Mouse (Mus musculus) right cerebral cortex, adult 2 months (tissue): ENCODE results near the gene Rfx5.
"Not testable (repeated sequence)": the region's sequence is repeated elsewhere in the genome, so short reads cannot be mapped to it uniquely, and the experiment has no call there.

Experiments
- DNase-seq, 2 experiments: peaks; one replicate each; pipeline ENCODE4 v3.0.0; 2021 to 2022; ENCODE audit warnings: low spot score in 2 of 2

The Rfx5 gene

DNA sequence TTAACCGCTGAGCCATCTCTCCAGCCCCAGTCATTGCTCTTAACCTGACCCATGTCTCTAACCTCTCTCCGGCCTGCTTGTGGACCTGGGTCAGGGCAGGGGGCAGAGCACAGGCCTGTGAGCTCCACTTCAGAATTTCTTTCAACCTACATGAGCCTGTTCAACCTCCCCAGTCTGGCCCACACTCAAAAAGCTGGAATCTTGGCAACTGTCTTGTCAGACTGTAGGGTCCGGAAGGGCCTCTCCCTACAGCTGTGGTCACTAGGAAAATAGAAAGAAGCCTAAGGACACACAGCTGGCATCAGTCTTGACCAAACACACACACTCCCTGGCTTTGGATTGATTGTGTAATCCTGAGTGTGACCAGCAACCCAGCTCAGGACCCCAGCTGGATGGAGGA lies 18.5 kb upstream of the Rfx5 start:
- not testable (repeated sequence) for DNase-seq

DNA sequence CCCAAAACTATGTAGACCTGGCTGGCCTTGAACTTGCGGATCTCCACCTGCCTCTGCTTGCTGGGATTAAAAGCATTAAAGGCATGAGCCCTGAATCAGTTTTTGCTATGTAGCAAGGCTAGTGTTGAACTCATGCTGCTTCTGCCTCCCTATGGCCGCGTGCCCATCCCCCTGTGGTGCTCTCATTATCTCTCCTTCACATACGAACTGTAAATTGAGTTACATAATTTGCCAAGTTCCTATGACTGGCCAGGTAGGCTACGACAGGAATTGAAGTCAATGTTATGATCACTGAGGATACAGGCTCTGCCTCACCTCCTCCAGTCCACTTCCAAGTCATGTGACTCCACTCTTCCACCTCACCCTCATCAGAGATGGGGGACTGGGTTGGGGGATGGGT lies 17.7 kb upstream of the Rfx5 start:
- DNase-seq, result not testable (repeated sequence)

DNA sequence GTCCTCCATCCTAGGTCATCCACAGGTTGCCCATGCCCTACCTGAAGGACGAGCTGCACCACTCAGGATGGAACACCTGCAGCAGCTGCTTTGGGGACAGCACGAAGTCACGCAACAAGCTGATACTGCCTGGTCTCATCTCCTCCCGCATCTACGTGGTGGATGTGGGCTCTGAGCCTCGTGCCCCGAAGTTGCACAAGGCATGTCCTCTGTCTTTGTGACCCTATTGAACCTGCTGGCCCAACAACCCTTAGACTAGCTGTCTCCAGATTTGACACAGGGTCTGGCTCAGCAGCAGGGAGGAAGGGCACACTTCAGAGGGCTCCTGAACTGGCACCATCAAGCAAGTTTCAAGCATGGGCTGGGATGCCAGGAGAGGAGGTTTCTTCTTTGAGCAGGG lies 16.7 kb upstream of the Rfx5 start:
- DNase-seq, result not testable (repeated sequence)

DNA sequence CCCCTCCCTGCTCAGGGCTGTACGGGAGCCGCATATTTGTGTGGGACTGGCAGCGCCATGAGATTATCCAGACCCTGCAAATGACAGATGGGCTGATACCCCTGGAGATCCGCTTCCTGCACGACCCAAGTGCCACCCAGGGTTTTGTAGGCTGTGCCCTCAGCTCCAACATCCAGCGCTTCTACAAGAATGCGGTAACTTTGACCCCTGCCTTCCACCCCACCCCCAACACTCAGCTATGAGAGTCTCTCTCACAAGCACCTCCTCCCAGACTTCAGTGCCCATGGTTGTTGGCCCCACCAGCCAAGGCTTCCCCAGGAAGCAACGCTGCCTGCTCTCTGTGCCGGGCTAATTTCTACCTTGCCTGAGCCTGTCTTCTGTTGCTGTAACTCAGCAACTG lies 13.8 kb upstream of the Rfx5 start:
- not testable (repeated sequence) for DNase-seq

DNA sequence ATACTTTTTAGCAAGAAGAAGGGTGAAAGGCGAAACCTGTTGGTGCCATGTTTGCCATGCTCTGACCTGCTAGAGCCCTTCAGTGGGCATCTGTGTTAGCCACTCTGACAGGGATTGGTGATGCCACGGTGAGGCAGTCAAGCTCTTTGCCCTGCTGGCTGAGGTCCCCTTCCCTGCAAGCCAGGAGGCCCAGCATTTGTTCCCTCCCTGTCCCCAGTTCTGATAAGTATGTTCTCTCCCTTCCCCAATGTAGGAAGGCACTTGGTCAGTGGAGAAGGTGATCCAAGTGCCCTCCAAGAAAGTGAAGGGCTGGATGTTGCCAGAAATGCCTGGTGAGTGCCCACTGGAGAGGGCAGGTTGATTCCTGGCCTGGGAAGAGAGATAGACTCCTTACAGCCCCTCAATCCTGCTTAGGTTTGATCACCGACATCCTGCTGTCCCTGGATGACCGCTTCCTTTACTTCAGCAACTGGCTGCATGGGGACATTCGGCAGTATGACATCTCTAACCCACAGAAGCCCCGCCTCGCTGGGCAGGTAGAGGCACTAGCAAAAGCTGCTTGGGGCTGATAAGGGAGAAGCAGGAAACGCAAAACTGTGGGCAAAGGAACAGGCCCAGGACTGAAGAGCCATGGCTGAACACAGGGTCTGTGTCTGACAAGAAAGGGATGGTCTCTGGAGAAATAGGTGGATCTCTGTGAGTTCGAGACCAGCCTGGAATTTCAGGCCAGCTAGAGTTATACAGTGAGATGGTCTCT lies 11.5 kb upstream of the Rfx5 start:
- not testable (repeated sequence) for DNase-seq

DNA sequence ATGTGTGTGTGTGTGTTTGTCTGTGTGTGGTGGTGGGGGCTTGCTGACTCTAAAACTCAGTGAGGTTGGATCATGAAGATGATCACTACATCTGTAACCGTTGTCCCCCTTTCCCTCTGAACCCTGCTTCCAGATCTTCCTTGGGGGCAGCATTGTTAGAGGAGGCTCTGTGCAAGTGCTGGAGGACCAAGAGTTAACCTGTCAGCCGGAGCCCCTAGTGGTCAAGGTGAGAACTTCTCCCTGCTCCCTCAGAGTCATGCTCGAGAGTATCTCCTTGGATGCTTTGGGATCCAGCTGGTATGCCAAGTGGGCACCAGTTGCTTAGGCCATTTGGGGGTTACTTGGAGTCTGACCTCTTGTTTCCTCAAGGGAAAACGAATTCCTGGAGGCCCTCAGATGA lies 10.2 kb upstream of the Rfx5 start:
- not testable (repeated sequence) for DNase-seq

DNA sequence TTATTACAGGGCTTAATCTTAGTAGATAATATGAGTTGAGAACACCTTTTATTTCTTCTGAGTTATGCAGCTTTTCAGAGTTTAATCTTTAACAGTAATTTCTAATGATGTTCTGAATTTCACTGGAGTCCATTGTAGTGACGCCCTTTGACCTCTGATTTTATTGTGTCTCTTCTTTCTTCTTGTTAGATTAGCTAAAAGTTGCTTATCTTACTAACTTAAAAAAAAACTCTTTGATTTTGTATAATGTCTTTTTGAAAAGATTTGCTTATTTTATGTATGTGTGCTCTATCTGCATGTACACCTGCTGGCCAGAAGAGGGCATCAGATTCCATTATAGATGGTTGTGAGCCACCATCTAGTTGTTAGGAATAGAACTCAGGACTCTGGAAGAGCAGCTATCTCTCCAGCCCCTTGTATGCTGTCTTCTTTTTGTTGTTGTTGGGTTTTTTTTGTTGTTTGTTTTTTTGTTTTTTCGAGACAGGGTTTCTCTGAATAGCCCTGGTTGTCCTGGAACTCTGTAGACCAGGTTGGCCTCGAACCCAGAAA lies 5.7 kb upstream of the Rfx5 start:
- no peak for DNase-seq

DNA sequence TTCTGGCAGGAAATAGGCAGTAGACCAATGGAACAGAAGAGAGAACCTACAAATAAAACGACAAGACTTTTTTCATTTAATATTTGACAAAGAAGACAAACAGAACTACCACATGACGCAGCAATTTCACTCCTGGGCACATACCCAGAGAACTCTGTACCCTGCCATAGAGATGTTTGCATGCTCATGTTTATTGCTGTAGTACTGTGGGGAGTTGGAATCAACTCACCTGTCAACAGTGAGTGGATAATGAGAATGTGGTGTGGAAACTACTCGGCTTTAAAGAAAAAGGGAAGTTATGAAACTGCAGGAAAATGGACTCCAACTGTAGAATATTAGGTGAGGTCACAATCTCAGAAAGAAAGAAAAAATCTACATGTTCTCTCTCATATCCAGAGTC lies 4.2 kb upstream of the Rfx5 start:
- DNase-seq, result no peak

DNA sequence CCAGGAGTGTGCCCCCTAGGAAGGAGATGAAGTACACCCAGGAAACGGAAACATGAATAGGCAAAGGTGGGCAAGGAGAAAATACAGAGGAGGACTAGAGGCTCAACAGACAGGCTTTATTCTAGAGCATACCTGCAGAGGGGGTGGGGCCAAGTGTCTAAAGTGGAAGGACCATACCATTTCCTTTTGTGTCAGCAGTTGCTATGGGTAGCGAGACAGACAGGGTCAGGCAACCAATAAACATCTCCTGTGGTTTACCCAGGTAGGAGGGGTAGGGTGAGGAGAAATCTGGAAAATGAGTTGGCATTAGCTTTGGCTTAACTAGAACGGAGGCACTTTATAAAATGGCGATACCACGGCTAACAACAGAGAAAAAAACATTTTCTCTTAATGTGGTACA lies 1.1 kb upstream of the Rfx5 start:
- DNase-seq, result peak in 1 of 2 experiments; percentile 10

DNA sequence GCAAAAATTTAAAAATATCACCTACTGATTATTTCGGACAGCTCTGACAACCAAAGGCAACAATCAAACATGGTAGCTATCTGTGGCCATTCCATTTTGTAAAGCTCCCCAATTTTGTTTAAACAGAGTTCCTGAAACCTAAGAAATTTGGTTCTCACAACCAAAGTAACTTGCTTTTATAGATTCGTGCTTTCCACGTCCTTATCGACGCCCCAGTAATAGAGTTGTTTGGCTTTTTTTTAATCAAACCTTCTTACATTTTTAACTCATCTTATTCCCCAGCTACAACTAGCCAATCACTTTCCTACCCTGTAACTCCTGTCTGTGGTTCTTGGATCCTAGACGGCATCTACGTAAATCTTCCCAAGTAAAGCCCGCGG lies 501 bp upstream of the Rfx5 start:
- no peak for DNase-seq

DNA sequence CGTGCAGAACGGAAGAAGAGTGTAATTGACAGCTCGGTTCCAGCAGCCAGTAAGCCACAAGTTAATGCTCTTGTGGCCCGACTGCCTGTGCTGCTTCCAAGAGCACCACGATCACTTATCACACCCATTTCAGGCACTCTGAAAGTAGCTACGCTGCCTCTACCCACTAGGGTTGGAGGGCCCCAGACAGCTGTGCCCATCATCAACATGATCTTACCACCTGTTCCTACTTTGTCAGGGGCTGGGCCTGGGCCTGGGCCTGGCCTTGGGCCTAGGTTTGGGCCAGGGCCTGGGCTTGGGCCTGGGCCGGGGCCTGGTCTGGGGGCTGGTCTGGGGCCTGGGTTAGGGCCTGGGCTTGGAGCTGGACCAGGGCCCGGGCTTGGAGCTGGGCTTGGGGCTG lies 4.4 kb downstream of the Rfx5 start:
- no peak for DNase-seq

DNA sequence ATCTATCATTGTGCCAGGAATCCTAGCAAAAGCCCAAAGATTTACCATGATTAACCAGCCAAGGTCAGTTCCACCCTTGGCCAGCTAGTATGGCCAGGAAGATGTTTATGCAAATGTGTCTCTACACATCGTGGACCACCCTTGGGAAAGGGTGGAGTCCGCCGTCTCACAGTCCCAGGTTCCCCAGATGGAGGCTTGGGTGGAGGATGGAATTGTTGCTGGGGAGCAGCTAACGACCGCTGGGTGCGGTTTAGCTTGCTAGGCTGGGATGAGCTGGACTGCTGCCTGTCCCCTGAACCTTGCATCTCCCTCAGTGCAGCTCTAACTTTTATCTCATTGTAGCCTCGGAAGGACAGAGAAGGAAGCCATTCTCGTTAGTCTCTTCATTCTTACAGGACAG lies 6.0 kb downstream of the Rfx5 start:
- DNase-seq, result no peak

DNA sequence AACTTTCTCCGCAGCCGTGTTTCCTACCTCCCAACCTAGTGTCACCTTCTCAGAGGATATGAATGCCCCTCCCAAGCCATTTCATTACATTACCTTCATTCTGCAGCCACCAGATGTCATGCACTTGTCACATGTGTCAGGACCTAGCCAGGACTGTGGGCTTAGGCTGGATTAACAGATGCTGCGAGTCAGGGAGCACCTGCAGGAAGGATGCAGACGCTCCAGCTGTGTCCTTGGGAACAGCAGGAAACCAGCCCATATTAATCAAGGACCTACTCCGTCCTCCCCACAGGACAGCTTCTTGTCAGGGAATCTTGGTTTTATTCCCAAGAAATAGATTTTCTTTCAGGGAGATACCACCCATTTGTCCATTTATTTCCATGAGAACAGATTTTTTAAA lies 6.4 kb downstream of the Rfx5 start:
- DNase-seq, result no peak

DNA sequence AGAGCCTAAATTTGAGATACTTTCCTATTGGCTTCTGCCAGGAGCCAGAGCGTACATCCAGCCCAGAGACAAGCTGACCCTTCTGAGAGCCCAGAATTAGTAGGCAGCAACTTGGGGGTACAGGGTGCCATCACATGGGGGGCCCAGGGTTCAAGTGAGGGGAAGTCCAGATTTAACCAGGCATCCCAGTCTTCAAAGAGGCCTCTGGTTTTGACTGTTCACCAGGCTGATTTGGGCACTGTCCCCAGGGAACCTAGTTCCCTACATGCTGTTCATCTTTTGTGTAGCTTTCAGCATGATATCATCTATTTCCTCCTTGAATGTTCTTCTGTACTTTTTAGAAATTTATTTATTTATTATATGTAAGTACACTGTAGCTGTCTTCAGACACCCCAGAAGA lies 11.1 kb downstream of the Rfx5 start:
- DNase-seq, result no peak

DNA sequence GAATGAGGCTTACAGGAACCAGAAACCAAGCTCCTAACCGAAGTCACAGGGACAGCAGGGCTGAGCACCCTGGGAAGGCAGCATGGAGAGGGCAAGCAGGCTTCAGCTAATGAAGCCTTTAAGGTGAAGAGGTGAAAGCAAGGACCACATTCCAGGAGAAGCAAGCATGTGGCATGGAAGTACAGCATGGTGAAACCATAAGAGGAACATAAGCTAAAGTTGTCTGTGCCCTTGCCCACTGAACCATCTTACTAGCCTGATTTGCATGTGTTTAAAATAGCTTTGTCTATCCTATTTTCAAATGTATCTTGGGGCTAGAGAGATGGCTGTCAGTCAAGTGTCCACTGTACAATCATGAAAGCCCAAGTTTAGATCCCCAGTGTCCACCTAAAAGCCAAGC lies 12.0 kb downstream of the Rfx5 start:
- DNase-seq, result no peak

DNA sequence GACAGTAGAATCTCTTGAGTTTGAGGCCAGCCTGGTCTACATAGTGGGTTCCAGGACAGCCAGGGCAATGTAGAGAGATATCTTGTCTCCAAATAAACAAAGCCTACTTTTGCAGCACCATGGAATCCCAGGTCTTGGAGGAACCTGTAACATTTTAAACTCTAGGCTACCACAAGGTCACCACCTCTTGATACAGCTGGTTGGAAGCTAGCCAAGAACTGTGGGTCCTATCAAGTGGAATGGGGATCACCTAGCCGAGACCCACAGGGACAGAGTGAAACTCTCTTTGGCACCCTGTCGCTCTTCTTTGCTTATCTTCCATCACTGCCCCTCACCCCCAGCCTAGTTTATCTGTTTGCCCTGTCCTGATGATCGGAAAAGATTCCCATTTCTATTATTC lies 18.7 kb downstream of the Rfx5 start:
- DNase-seq, result no peak

DNA sequence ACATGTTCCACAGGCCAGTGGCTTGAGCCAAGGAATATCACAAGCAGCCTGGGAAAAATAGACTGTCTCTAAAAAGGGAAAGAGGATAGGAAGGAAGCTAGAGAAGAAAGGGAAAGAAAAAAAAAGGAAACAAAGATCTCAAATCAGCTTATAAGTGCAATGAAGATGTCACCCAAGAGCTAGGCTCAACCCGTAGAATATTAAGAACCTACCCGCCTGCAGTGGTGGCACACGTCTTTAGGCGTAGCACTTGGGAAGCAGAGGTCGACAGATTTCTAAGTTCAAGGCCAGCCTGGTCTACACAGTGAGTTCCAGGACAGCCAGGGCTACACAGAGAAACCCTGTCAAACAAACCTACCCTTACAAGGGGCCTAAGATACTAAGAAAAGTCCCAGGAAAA lies 19.7 kb downstream of the Rfx5 start:
- DNase-seq, result no peak

DNA sequence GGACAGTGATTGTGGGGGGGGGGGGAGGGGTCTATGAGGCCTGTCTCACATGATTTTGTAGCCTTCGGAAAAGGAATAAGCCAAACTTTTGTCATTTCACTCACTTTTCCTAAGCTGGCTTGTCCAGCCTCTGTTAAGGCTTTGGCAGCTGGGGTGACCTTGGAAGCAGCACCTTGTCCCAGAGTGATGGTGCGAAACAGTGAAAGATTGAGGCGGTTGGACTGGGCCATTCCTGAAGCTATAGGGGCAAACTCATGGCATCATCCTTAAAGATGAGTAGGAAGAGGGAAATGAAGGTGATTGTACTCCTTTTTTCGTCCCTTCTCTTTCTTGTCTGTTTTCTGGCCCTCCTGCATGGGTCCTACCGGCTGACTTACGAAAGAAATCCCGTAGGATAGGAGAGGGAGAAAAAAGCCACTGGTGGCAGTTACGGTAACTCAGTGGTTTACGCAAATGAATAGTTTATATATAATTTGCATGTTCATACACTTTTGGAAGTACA lies 20.2 kb downstream of the Rfx5 start:
- no peak for DNase-seq

DNA sequence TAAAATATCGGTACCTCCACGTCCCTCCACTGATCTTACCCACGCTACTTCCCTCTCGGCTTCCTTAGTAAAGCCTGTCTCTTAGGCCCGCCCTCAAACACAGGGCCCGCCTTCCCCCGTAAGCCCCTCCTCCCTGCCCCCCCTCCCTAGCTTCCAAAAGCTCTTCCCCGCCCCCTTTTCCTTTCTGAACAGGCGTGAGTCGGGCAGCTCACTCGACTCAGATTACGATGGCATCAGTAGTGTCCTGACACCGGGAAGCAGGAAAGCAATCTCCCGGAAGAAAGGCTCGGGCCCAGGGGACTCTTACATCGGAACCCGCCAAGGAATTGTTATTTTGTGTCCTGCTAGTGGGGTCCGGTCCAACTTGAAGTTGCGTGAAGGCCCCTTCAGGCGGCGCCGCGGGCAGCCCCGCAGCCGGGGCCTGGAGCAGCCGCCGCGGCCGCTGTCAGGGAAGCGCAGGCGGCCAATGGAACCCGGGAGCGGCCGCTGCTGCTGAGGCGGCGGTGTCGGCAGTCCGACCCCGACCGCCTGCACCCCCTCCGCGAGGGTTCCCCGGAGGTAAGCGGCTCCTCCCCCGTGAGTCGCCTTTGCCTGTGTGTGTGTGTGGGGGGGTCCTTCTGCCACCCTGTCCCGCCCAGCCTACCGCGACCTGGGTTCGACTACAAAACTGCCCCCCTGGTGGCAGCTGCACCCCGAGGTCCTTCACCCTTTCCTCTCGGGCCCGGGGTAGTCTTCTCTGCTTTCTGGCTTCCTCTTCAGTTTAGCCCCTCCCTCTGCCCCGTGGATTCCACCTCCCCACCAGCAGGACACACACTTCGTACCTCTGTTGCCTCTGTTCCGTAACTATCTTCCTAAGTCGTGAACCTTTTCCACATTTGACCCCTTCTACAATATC lies 20.9 kb downstream of the Rfx5 start, which contains the start of gene Pi4kb:
TSS of gene Pi4kb (plus strand) at position 204 of the 895 bp plus-strand sequence.
- DNase-seq, result peak; percentile 75 to 84

DNA sequence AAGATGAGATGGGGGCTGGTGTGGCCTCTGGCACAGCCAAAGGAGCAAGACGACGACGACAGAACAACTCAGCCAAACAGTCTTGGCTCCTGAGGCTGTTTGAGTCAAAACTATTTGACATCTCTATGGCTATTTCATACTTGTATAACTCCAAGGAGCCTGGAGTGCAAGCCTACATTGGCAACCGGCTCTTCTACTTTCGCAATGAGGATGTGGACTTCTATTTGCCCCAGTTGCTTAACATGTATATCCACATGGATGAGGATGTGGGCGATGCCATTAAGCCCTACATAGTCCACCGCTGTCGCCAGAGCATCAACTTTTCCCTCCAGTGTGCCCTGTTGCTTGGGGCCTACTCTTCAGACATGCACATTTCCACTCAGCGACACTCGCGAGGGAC lies 30.4 kb downstream of the Rfx5 start:
- no peak for DNase-seq

DNA sequence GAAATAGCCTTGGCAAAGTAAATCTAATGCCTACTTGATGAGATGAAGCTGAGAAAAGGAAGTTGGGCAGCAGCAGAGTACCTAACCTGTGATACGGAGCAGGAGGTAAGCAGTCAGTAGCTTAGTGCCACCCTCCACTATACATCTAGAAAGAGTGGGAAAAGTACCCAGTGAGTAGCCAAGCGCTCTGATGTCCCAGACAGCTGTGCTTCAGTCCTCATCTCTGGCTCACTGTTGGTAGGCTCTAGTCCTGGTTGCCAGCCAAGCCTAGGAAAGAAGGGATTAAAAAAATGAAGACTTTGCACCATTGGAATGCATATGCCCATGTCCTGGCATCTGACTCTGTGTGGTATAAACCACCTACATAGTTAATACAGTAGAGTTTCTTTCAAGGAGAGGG lies 31.6 kb downstream of the Rfx5 start:
- no peak for DNase-seq

DNA sequence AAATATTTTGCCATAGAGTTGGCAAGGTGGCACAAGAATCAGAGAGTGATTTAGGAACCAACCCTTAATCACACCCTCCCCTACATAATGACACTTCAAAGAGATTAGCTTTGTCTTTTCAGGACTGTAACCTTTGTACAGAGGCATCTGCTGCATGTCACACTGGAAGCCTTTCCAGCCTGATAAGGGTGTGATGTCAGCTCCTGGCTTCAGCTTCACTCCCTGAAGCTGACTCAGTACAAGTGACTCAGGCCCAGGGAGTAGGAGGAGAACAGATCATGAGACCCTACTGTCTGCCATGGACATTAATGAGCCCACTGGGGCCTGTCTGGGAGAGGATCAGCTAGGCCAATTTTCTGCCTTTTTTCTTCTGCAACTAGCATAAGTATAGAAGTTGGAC lies 33.7 kb downstream of the Rfx5 start:
- DNase-seq, result peak in 1 of 2 experiments; percentile 23
